Mouse (Mus musculus) MEL-GATA-1-ER (cell line): ENCODE data around the gene Cln3.
A peak's percentile ranks its signal among the peaks of the same experiment; 100 is the strongest.

Experiments
- DNase-seq: peaks from one replicate; pipeline ENCODE4 v3.0.0-alpha.2; 2012; ENCODE audit warnings: low read depth; ENCODE audit errors: extremely low read depth

Cln3 gene

DNA sequence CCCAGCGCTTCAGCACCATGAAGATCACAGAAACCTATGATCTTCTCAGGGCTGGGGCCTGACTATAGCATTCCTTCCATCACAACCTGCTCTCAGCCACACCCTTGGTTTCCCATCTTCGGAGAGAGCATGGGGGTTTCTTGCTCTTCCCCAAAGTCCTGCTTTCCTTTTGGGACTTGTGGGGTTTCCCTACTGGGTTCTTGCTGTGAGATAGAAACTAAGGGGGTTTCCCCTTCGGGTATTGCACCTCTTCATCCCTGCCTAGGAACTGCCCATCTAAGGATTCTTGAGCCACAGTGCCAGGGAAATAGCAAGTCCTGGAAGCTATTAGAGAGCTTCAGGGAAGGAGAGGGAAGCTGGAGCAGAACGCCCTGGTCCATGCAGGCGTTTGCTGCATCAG is 10.3 kb upstream of the Cln3 start:
- no peak for DNase-seq

- no peak for DNase-seq
Observed at GRCm38 (mm10) chr7:126594862-126595561, 9.4 kb upstream of the Cln3 start, which contains the start of gene Il27. Gene Il27, minus strand, starts transcription at chr7:126594941.

- DNase-seq, result no peak
Observed at GRCm38 (mm10) chr7:126587779-126588178, 2.2 kb upstream of the Cln3 start.

GRCm38 (mm10) chr7:126586839-126587238 is 1.2 kb upstream of the Cln3 start:
- no peak for DNase-seq

DNA sequence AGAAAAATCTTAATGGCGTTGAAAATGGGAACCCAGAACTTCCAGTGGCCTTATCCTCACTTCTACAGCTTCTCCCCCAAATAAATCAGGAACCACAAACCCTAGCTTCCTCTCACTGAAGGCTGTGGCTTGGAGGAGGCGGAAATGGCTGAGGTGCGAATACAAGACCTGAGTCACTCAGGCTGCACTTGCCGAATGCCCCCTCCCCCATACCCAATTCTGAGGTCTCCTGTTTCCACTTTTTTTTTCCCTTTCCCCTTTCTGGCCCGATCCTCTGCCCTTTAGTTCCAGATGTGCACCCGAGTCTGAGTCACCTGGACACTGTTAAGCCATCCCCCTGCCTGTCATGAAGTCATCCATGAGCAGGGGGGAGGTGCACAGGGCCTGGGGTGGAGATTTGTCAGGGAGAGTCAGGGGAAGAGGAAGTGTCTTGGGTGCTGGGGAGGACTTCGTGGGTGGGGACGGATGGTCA is 1.1 kb downstream of the Cln3 start, which contains the start of gene Apobr:
TSS of gene Apobr (plus strand) at position 437 of the 472 bp plus-strand sequence.
- DNase-seq, result peak; percentile 61

DNA sequence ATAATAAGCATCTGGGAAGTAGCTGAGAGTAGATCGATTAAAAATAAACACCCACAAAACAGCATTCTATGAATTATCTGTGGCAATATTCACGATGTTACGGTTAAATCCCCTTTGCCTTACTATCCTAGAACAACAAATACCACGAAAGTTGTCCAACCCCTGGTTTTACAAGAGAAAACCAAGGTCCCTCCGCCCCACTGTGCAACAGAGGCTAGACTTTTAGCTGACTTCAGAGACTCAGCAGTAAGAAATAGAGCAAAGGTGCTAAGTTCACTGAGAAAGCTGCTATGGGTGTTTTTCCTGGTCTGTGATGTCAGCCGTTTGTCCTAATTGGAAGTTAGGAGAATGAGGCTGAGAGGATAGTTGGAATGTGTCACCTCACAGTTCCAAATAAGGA is 1.9 kb downstream of the Cln3 start:
- DNase-seq, result no peak

DNA sequence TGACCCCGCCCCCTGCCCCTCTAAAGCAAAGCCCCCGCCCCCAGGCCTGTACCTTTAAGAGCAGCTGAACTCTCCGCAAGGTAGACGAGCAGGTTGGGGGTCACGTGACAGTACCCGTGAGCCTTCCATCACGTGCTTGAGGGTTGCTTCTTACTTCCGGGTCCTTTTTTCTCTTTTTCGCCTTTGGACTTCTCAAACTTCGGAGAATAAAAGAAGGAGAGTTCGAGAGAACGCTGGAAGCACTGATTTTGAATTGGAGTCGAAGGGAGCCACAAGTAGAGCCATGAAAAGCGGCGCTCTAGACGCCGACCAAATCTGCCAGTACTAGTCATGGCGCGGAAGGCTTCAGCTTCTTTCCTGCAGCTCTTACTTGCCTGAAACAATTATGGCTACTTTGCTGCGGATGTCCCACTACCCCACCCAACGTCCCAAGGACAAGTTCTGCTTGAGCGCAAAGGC is 2.3 kb downstream of the Cln3 start:
- DNase-seq, result peak; percentile 77

GRCm38 (mm10) chr7:126582759-126583158 is 2.9 kb downstream of the Cln3 start:
- DNase-seq, result no peak

- no peak for DNase-seq
Observed at GRCm38 (mm10) chr7:126581661-126582060, 4.0 kb downstream of the Cln3 start.

GRCm38 (mm10) chr7:126579172-126579571 is 6.4 kb downstream of the Cln3 start:
- DNase-seq, result no peak

DNA sequence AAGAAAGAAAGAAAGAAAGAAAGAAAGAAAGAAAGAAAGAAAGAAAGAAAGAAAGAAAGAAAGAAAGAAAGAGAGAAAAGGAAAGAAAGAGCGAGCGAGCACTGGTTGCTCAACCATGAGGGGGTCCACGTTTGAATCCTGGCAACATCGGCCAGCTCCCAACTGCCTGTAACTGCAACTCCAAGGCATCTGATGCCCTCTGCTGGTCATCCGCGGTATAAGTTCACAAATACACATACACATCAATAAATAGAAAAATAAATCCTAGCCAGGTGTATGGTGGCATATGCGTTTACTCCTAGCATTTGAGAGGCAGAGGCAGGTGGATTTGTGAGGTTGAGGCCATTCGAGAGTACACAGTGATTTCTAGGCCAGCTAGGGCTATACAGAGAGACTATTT is 8.7 kb downstream of the Cln3 start:
- peak; percentile 73 for DNase-seq

- DNase-seq, result peak; percentile 97
Observed at GRCm38 (mm10) chr7:126566094-126566765, 19.4 kb downstream of the Cln3 start, which contains the start of gene Eif3c. Gene Eif3c, minus strand, starts transcription at chr7:126566411.

- DNase-seq, result no peak
Observed at GRCm38 (mm10) chr7:126565693-126566092, 19.9 kb downstream of the Cln3 start.

- no peak for DNase-seq
Observed at GRCm38 (mm10) chr7:126556635-126557034, 29.0 kb downstream of the Cln3 start.

DNA sequence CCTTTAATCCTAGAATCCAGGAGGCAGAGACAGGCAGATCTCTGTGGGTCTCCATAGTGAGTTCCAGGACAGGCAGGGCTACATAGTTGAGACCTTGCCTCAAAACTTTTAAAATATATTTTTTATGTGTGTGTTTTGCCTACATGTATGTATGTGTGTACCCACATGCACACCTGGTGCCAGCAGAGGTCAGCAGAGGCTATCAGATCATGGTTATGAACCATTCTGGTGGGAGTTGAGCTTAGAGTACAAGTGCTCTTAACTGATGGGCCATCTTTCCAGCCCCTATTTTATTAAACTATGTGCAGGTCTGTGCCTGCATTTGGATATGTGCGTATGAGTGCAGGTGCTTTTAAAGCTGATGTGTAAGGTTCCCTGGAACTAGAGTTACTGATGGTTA is 30.8 kb downstream of the Cln3 start:
- no peak for DNase-seq

GRCm38 (mm10) chr7:126545631-126546030 is 40.0 kb downstream of the Cln3 start:
- no peak for DNase-seq

DNA sequence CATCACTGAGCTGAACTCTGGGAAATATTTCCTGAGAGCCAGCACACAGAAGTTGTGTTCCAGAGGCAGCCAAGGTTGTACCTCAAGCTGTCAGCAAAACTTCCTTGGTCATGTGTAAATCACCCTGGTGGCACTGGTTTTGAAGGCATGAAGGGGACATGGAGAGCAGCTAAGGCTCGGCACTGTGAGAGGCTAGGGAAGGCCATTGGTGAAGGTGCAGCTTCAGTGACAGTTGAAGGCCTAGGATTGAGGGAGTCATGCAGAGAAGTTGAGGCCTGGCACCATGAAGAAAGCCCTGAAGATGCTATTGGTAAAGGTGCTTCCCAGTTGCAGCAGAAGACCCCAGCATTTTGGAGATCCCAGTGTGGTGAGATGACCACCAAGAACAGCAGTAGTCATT is 44.0 kb downstream of the Cln3 start:
- no peak for DNase-seq

DNA sequence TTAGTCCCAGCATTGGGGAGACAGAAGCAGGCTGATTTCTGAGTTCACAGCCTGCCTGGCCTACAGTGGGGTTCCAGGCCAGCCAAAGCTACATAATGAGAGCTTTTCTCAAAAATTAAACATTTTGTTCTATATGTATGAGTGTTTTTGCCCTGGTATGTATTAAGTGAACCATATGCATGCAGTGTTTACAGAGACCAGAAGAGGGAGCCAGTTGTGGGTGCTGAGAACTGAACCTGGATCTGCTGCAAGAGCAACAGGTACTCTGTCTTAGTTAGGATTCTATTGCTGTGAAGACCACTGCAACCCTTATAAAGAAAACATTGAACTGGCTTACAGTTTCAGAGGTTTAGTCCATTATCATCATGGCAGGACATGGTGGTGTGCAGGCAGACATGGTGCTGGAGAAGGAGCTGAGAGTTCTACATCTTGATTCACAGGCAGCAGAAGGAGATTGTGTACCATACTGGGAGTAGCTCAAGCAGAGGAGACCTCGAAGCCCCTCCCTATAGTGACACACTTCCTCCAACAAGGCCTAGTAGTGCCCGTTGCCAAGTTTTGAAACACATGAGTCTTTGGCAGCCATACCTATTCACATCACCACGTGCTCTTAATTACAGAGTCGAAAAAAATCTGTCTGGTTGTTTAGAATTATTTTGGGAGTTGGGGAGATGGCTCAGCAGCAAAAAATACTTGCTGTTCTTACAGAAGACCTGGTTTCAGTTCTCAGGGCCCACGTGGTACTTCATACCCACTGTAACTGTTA is 47.6 kb downstream of the Cln3 start:
- peak; percentile 57 for DNase-seq

GRCm38 (mm10) chr7:126536466-126536865 is 49.2 kb downstream of the Cln3 start:
- DNase-seq, result peak; percentile 21

DNA sequence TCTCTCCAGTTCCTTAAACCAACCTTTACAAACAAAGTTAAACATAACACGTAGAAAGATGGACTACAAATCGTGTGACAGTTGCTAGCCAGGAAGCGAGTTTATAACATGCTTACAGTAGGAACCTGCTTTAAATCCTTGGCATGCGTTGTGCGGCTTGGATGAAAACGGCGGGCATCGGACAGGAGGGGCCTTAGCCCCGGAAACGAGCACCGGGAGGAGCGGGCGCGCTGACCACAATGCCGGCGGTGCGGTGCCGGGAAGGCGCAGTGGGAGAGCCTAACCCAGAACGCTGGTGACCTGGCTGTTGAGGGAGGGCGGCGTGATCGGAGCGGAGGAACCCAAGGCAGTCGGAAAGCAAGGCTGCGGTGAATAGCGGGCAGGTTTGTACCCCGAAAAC is 49.9 kb downstream of the Cln3 start:
- peak; percentile 16 for DNase-seq

- no peak for DNase-seq
Observed at GRCm38 (mm10) chr7:126533434-126533833, 52.2 kb downstream of the Cln3 start.

DNA sequence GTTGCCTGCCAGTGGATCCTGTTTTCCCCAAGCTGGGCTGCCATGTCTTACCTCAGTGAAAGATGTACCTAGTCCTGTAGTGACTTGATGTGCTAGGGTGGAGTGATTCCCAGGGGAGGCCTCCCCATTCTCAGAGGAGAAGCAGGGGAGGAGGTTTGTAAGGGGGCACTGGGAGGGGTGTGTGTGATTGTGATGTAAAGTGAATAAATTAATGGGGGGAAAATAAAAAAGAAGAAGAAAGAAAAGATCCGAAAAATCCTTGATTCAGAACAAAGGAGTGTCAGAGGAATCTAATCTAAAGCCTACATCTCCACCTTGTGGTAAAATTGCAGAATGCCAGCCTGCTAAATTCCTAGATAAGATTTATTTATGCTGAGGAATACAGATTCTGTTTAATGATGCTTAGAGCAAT is 57.4 kb downstream of the Cln3 start:
- DNase-seq, result no peak
